Mouse (Mus musculus) embryonic facial prominence, embryonic 13.5 days (tissue): ENCODE results near the gene Zfp78. TPM values are rescaled to one million over a fixed set of nuclear protein-coding genes. Genes with fewer than 3 reads are reported as not detected.
A peak's percentile ranks its signal among the peaks of the same experiment; 100 is the strongest.

Experiments used
- ATAC-seq: fragments of 200-750 bp; cut with Nextera tagmentation; 2 replicates; pipeline ENCODE4 v1.8.0; 2017; ENCODE audit warnings: low read depth; ENCODE audit not compliant: insufficient number of reproducible peaks, insufficient read depth, low FRiP score, low TSS enrichment
- H3K27ac ChIP-seq: fragments of 300-500 bp; sonication (generic); 2 replicates; pipeline ENCODE4 v1.5.1; 2015; ENCODE audit warnings: moderate library complexity, mild to moderate bottlenecking, inconsistent platforms
- H3K27me3 ChIP-seq: fragments of 300-500 bp; sonication (generic); 2 replicates; pipeline ENCODE4 v1.6.1; 2015; ENCODE audit warnings: mild to moderate bottlenecking, inconsistent platforms
- H3K36me3 ChIP-seq: fragments of 300-500 bp; sonication (generic); 2 replicates; pipeline ENCODE4 v1.6.1; 2015; ENCODE audit warnings: mild to moderate bottlenecking, inconsistent platforms
- H3K4me1 ChIP-seq: fragments of 300-500 bp; sonication (generic); 2 replicates; pipeline ENCODE4 v1.6.1; 2015; ENCODE audit warnings: inconsistent platforms
- H3K4me2 ChIP-seq: fragments of 300-500 bp; sonication (generic); 2 replicates; pipeline ENCODE4 v1.6.1; 2015; ENCODE audit warnings: moderate library complexity, mild to moderate bottlenecking, inconsistent platforms
- H3K4me3 ChIP-seq: fragments of 300-500 bp; sonication (generic); 2 replicates; pipeline ENCODE4 v1.5.1; 2015; ENCODE audit warnings: mild to moderate bottlenecking, inconsistent platforms
- H3K9ac ChIP-seq: fragments of 300-500 bp; sonication (generic); 2 replicates; pipeline ENCODE4 v1.6.1; 2015; ENCODE audit warnings: mild to moderate bottlenecking, inconsistent platforms
- H3K9me3 ChIP-seq: fragments of 300-500 bp; sonication (generic); 2 replicates; pipeline ENCODE4 v1.6.1; 2016; ENCODE audit warnings: inconsistent platforms
- WGBS: fragments of 180-500 bp; shearing (Covaris S2); methylation state at CpG from one replicate; pipeline ENCODE4 v1.1.7; 2015; ENCODE audit warnings: mixed read lengths; 5-methylcytosine and 5-hydroxymethylcytosine counted together
- polyA plus RNA-seq: library from polyadenylated mRNA; unstranded; fragments of >200 nt; fragmentation: Nextera tagmentation; extraction: Ambion mirVana; gene quantifications from 2 replicates; pipeline ENCODE4 v1.2.1, GENCODE M21; 2015

Zfp78 gene
- polyA plus RNA-seq, 1 experiment from 2014 or later = 2.7 TPM

- no peak overlapping the region for H3K9ac ChIP-seq
- ATAC-seq = no peak
- no peaks in the 10 kb centered on the region for H3K9me3 ChIP-seq
- H3K4me1 ChIP-seq = 0 out of 2 replicates have a peak, but pooled peaks cover 1% of the 10 kb centered on the region
- H3K4me3 ChIP-seq = no peak overlapping the region
- no peak overlapping the region for H3K27ac ChIP-seq
- no peak overlapping the region for H3K4me2 ChIP-seq
- no peaks in the 10 kb centered on the region for H3K27me3 ChIP-seq
- WGBS = 67% methylated on average over 5 of the region's 5 CpGs
- H3K36me3 ChIP-seq = peaks cover 73% of the 10 kb centered on the region
These were observed 26.4 kb downstream of the Zfp78 start for GRCm38 (mm10) chr7:6389449-6389848.

DNA sequence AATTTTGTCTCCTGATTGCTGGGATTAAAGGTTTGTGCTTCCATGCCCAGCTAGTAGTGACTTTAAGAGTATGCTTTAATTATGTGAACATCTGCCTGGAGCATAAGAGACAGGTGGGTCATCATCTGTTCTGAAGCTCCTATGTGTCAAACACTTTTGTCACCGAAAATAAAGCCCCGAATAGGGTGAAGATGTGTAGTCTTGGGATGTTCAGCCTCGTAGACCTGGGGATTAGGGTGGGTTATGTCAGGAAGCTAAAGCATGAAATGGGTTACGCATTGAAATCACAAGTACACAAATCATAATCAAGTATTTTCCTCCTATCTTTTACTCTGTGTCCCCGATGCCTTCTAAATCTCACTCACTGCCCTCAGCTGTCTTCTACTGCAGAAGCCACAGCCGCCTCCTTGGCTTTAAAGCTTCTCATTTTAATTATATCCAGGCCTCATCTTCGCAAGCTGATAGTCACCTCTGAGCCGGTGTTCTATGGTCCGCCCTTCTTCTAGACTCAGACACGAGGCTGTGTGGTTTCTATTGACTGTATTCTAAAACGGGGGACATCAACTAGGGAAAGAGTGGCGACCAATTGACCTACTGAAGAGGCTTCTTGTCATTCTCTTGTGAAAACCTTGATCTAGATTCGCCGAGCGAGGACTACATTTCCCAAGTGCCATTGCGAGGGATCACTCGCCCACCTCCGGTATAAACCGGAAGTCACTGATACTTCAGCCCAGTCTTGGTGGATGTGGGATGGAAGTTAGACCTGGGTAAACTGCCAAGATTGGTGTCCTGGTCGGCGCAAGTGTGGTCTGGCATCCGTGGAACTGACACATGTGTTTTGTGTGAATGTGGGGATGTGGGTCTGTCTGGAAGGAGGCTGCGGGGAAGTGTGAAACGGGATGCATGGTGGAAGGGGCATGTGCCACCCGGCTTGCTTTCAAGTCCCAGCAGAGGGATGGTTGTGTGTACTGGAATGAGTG lies 35.2 kb downstream of the Zfp78 start, which contains the start of gene Smim17:
Gene Smim17, plus strand, starts transcription at position 720 of the 980 bp plus-strand sequence.
- H3K9ac ChIP-seq = peak within 1 kb of the TSS; percentile 72

DNA sequence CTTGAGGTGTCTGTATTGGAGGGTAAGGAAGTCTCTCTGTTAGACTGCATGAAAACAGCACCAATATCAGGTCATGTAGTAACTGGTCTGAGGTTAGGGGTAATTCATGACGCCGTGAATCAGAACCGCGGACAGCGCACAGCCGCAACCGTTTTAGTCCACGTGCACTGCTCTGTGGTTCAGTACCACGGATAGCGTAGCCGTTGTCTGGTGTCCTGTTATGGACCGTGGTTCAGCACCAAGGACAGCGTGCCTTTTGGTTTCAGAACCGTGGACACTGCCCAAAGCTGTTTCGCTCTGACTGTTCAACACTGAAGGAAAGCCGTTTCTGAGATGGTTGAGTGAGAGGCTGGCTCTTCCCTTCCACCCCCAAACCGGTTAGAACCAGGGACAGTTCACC lies 47.0 kb downstream of the Zfp78 start, which contains the start of gene Gm20715:
Gene Gm20715, plus strand, starts transcription at position 235 of the 400 bp plus-strand sequence.
- no peaks in the 10 kb centered on the region for H3K36me3 ChIP-seq
- H3K27me3 ChIP-seq = no peaks in the 10 kb centered on the region; the same call in 1 of the 2 replicates
- no peak within 1 kb of the TSS for H3K4me2 ChIP-seq
- no peaks in the 10 kb centered on the region for H3K9me3 ChIP-seq
- no peaks in the 10 kb centered on the region for H3K4me1 ChIP-seq
- no peak within 1 kb of the TSS for H3K9ac ChIP-seq
- WGBS = under 1% methylated on average over 17 of the region's 17 CpGs
- H3K4me3 ChIP-seq = no peak within 1 kb of the TSS
- ATAC-seq = peak; percentile 88
- no peak within 1 kb of the TSS for H3K27ac ChIP-seq

More for the DNA sequence above, 35.2 kb downstream of the Zfp78 start, which contains the start of gene Smim17:
- 22% methylated on average over 25 of the region's 25 CpGs for WGBS
- Histone ChIP-seq H3K4me3 (peak within 1 kb of the TSS; percentile 55), H3K27ac (no peak within 1 kb of the TSS), H3K4me2 (peak within 1 kb of the TSS; percentile 71), H3K4me1 (0 out of 2 replicates have a peak, but pooled peaks cover 3% of the 10 kb centered on the region), H3K36me3 (peaks cover 22% of the 10 kb centered on the region), H3K27me3 (no peaks in the 10 kb centered on the region), H3K9me3 (no peaks in the 10 kb centered on the region)
- no peak for ATAC-seq

- H3K4me1 ChIP-seq = no peaks in the 10 kb centered on the region
- no peak overlapping the region for H3K4me2 ChIP-seq
- H3K4me3 ChIP-seq = no peak overlapping the region
- H3K36me3 ChIP-seq = no peaks in the 10 kb centered on the region
- 10% methylated on average over 21 of the region's 22 CpGs for WGBS
- H3K27ac ChIP-seq = no peak overlapping the region
- H3K9ac ChIP-seq = no peak overlapping the region
- ATAC-seq = no peak
- no peaks in the 10 kb centered on the region; the same call in 1 of the 2 replicates for H3K27me3 ChIP-seq
- H3K9me3 ChIP-seq = no peaks in the 10 kb centered on the region
These were observed 51.8 kb downstream of the Zfp78 start for GRCm38 (mm10) chr7:6414626-6415441.

DNA sequence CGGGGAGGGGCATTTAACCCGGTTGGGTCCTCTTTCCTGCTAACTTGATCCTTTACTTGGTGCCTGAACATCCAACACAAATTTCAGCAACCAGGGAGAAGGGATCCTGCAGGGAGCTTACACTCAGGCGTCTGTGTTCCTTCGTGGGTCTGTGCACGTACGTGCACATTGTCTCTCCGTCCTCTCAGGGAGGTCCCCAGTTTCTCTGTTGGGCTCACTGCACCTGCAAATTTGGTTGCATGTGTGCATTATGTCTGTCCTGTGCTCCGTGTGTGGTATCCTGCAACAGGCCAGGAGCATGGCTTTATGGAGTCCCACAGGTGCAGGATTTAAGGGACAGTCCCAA lies 52.3 kb downstream of the Zfp78 start:
- H3K27ac ChIP-seq = no peak overlapping the region
- H3K4me3 ChIP-seq = no peak overlapping the region
- H3K9ac ChIP-seq = no peak overlapping the region
- no peaks in the 10 kb centered on the region for H3K36me3 ChIP-seq
- no peaks in the 10 kb centered on the region for H3K9me3 ChIP-seq
- H3K4me1 ChIP-seq = no peaks in the 10 kb centered on the region
- H3K27me3 ChIP-seq = no peaks in the 10 kb centered on the region; the same call in 1 of the 2 replicates
- no peak for ATAC-seq
- WGBS = 22% methylated on average over 8 of the region's 8 CpGs
- H3K4me2 ChIP-seq = no peak overlapping the region

DNA sequence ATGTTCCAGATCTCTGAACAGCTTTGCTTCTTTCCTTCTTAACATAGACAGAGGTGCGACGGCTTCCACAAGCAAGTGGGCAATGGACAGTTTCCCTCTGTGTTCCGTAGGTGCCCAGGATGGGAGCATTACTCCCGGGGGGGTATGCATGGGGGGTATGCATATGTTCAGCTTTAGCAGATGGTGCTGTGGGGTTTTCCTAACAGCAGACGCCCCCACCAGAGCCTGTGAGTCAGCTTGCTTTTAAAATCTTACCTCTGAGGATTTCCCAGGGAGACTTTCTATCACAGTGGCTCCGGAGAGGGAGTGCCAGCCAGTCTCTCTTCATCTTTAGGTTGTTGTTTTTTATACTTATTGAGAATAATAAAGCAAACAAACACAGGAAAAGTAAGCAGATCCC lies 56.8 kb downstream of the Zfp78 start:
- no peaks in the 10 kb centered on the region for H3K4me1 ChIP-seq
- WGBS = 80% methylated on average over 6 of the region's 6 CpGs
- no peak overlapping the region for H3K4me2 ChIP-seq
- H3K4me3 ChIP-seq = no peak overlapping the region
- H3K27me3 ChIP-seq = no peaks in the 10 kb centered on the region; the same call in 1 of the 2 replicates
- no peak overlapping the region for H3K27ac ChIP-seq
- no peak for ATAC-seq
- no peaks in the 10 kb centered on the region for H3K36me3 ChIP-seq
- no peaks in the 10 kb centered on the region for H3K9me3 ChIP-seq
- H3K9ac ChIP-seq = no peak overlapping the region

DNA sequence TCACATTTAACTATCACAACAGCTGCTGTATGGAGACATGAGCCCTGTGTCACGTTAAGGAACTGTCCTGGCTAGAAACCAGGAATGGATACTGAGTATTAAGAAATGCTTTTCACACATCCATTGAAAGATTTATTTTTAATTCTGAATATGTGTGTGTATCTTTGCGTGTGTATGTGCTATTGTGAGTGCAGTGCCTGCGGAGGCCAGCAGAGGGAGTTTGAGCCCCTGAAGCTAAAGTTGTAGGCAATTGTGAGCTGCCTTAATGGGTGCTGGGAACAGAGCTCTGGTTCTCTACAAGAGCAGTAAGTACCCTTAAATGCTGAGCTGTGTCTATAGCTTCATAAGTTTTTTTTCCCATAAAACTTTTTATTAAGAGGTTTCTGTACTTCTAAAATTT lies 66.3 kb downstream of the Zfp78 start:
- Histone ChIP-seq H3K27ac (no peak overlapping the region), H3K9ac (no peak overlapping the region), H3K27me3 (no peaks in the 10 kb centered on the region), H3K36me3 (no peaks in the 10 kb centered on the region), H3K9me3 (0 out of 2 replicates have a peak, but pooled peaks cover 4% of the 10 kb centered on the region), H3K4me3 (no peak overlapping the region), H3K4me2 (no peak overlapping the region), H3K4me1 (no peaks in the 10 kb centered on the region)
- no peak for ATAC-seq
- 84% methylated on average over 3 of the region's 3 CpGs for WGBS

DNA sequence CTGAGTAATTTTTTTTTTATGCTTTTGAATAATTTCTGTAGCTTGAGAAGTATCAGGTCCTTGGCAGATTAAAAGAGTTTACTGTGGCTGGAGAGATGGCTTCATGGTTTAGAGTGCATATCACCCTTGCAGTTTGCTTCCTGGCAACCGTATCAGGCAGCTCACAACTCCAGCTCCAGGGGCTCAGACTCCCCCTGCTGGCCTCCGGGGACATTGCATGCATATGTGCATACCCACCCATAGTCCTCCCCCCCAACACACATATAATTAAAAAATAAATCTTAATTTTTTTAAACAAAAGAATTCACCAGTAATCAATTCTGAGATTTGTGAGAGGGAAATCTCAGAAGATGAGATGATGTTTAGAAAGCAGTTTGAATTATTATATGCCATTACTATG lies 67.3 kb downstream of the Zfp78 start:
- 44% methylated on average over 2 of the region's 2 CpGs for WGBS
- ATAC-seq = no peak

More for the DNA sequence above, 67.3 kb downstream of the Zfp78 start:
- Histone ChIP-seq H3K4me2 (no peak overlapping the region), H3K9ac (no peak overlapping the region), H3K36me3 (no peaks in the 10 kb centered on the region), H3K4me3 (no peak overlapping the region), H3K27me3 (no peaks in the 10 kb centered on the region), H3K27ac (no peak overlapping the region), H3K9me3 (0 out of 2 replicates have a peak, but pooled peaks cover 4% of the 10 kb centered on the region), H3K4me1 (no peaks in the 10 kb centered on the region)

Other genes starting within 250 kb of the Zfp78 start
- 21.2 and 28.0 TPM in 2 replicates for gene Zfp787, start 207.3 kb upstream of the Zfp78 start, polyA plus RNA-seq
- gene Zfp444, start 191.1 kb upstream of the Zfp78 start, polyA plus RNA-seq = 69.5 and 76.0 TPM in 2 replicates
- gene Galp, start 166.2 kb upstream of the Zfp78 start, polyA plus RNA-seq = not detected in 2 replicates
- gene Zscan5b, start 141.0 kb upstream of the Zfp78 start, polyA plus RNA-seq = not detected in 2 replicates
- not detected in 2 replicates for gene Epp13, start 110.6 kb upstream of the Zfp78 start, polyA plus RNA-seq
- 8.3 and 9.7 TPM in 2 replicates for gene Zfp667, start 76.7 kb upstream of the Zfp78 start, polyA plus RNA-seq
- 7.8 and 9.2 TPM in 2 replicates for gene Zfp583, start 32.0 kb upstream of the Zfp78 start, polyA plus RNA-seq
- 3.1 and 4.0 TPM in 2 replicates for gene Gm3854, start 19.5 kb upstream of the Zfp78 start, polyA plus RNA-seq
- gene Zfp28, start 20.0 kb downstream of the Zfp78 start, polyA plus RNA-seq = 12.8 and 13.7 TPM in 2 replicates
- not detected in 2 replicates for gene Smim17, start 35.4 kb downstream of the Zfp78 start, polyA plus RNA-seq
- gene Gm20715, start 47.0 kb downstream of the Zfp78 start, polyA plus RNA-seq = not detected in 2 replicates
- gene Olfr1344, start 75.4 kb downstream of the Zfp78 start, polyA plus RNA-seq = not detected in 2 replicates
- not detected in 2 replicates for gene Olfr1336, start 92.9 kb downstream of the Zfp78 start, polyA plus RNA-seq
- gene Olfr1346, start 103.8 kb downstream of the Zfp78 start, polyA plus RNA-seq = not detected in 2 replicates
- gene Olfr5, start 123.7 kb downstream of the Zfp78 start, polyA plus RNA-seq = not detected in 2 replicates
- gene Olfr1347, start 136.5 kb downstream of the Zfp78 start, polyA plus RNA-seq = not detected in 2 replicates
- not detected in 2 replicates for gene Olfr1348, start 145.5 kb downstream of the Zfp78 start, polyA plus RNA-seq
- not detected in 2 replicates for gene Olfr1349, start 159.7 kb downstream of the Zfp78 start, polyA plus RNA-seq
- not detected in 2 replicates for gene Olfr1350, start 201.6 kb downstream of the Zfp78 start, polyA plus RNA-seq